Mouse (Mus musculus) forebrain, postnatal 0 days (tissue): ENCODE measurements around the gene Srsf7. TPM values are rescaled to one million over a fixed set of nuclear protein-coding genes. Genes with fewer than 3 reads are reported as not detected.
"Not testable (repeated sequence)": the region's sequence is repeated elsewhere in the genome, so short reads cannot be mapped to it uniquely, and the experiment has no call there.

Source experiments
- ATAC-seq: fragments of 200-750 bp; cut with Nextera tagmentation; 2 replicates; pipeline ENCODE4 v1.8.0; 2017; ENCODE audit warnings: mild to moderate bottlenecking, moderate library complexity
- DNase-seq: peaks from one replicate; pipeline ENCODE4 v3.0.0-alpha.2; 2015
- H3K27ac ChIP-seq: fragments of 300-500 bp; sonication (generic); 2 replicates; pipeline ENCODE4 v1.5.1; 2014; ENCODE audit warnings: low read depth, mild to moderate bottlenecking, antibody characterized with exemption, low read length, moderate library complexity, mixed read lengths
- H3K27me3 ChIP-seq: fragments of 300-500 bp; sonication (generic); 2 replicates; pipeline ENCODE4 v1.6.1; 2014; ENCODE audit warnings: mild to moderate bottlenecking, low read length, mixed read lengths; ENCODE audit not compliant: insufficient read depth
- H3K36me3 ChIP-seq: fragments of 300-500 bp; sonication (generic); 2 replicates; pipeline ENCODE4 v1.6.1; 2014; ENCODE audit warnings: mild to moderate bottlenecking, moderate library complexity; ENCODE audit not compliant: insufficient read depth
- H3K4me1 ChIP-seq: fragments of 300-500 bp; sonication (generic); 2 replicates; pipeline ENCODE4 v1.6.1; 2014; ENCODE audit warnings: antibody characterized with exemption; ENCODE audit not compliant: insufficient read depth
- H3K4me2 ChIP-seq: fragments of 300-500 bp; sonication (generic); 2 replicates; pipeline ENCODE4 v1.6.1; 2014; ENCODE audit warnings: low read depth, mild to moderate bottlenecking, moderate library complexity
- H3K4me3 ChIP-seq: fragments of 300-500 bp; sonication (generic); 2 replicates; pipeline ENCODE4 v1.5.1; 2014; ENCODE audit warnings: low read depth, low read length, mixed read lengths
- H3K9ac ChIP-seq: fragments of 300-500 bp; sonication (generic); 2 replicates; pipeline ENCODE4 v1.6.1; 2014; ENCODE audit warnings: mild to moderate bottlenecking
- H3K9me3 ChIP-seq: fragments of 300-500 bp; sonication (generic); 2 replicates; pipeline ENCODE4 v1.6.1; 2016; ENCODE audit warnings: low read length
- CTCF ChIP-seq: sonication (generic); IDR thresholded peaks from 2 replicates; pipeline ENCODE4 v1.5.1; 2016; ENCODE audit warnings: antibody characterized with exemption, control low read depth, low read depth
- WGBS: fragments of 180-500 bp; shearing (Covaris S2); extraction: QIAGEN DNeasy Blood & Tissue Kit; methylation state at CpG from one replicate; pipeline ENCODE4 v1.1.7; 2014; 5-methylcytosine and 5-hydroxymethylcytosine counted together
- polyA plus RNA-seq: library from polyadenylated mRNA; unstranded; fragments of >200 nt; fragmentation: Nextera tagmentation; extraction: Ambion mirVana; gene quantifications from 2 replicates; pipeline ENCODE4 v1.2.1, GENCODE M21; 2015
- total RNA-seq: library from RNA; depleted of rRNA; stranded (reverse); fragments of >200 nt; gene quantifications from 2 replicates; pipeline ENCODE4 v1.2.3, GENCODE M21; 2014

The Srsf7 gene
- total and polyA plus RNA-seq, 2 experiments from 2014 or later: 228 to 251 TPM

DNA sequence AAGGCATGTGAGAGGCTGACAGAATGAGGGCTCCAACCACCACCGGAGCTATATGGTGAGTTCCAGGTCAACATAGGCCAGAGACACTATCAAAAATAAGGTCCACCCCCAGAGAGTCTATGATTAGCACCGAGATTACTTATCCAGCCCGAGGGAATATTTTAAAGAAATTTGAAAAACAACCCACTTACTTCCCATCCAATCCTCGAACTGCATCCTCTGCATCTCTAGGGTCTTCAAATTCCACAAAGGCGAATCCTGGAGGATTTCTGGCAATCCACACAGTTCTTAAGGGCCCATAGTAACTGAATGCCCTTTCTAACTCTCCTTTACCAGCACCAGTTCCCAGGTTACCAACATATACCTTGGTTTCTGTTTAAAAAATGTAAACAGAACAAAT is 1.4 kb downstream of the Srsf7 start:
- Histone ChIP-seq H3K27me3 (no peaks in the 10 kb centered on the region), H3K27ac (peak overlapping the region; percentile 99; the same call in 1 of the 2 replicates), H3K36me3 (peaks cover 20% of the 10 kb centered on the region), H3K4me1 (peaks cover 3% of the 10 kb centered on the region; the same call in 1 of the 2 replicates), H3K4me3 (peak overlapping the region; percentile 88), H3K4me2 (peak overlapping the region; percentile 72), H3K9ac (peak overlapping the region; percentile 99), H3K9me3 (no peaks in the 10 kb centered on the region)
- DNase-seq (no peak), ATAC-seq (no peak)
- no peak for TF ChIP-seq CTCF
- 22% methylated on average over 5 of the region's 5 CpGs for WGBS

DNA sequence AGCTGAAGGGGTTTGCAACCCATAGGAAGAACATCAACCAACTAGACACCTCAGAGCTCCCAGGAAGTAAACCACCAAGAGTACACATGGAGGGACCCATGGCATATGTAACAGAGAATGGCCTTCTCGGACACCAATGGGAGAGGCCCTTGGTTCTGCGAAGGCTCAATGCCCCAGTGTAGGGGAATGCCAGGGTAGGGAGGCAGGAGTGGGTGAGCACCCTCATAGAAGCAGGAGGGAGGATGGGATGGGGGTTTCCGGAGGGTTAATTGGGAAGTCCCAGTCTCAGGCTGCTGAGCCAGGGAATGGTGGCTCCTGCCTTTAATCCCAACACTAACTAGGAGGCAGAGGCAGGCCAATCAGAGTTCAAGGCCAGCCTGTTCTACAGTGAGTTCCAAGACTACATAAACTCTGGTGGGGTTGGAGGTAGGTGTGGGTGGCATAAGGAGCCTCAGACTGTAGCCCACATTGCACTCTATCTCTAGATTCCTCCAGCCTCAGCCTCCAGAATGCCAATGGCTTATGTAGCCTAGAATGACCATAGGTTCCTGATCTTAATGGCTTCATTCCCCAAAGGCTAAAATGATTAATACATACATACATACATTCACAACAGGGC is 7.8 kb downstream of the Srsf7 start:
- DNase-seq: no peak
- Histone ChIP-seq H3K4me3 (no peak overlapping the region), H3K4me1 (no peaks in the 10 kb centered on the region), H3K9me3 (no peaks in the 10 kb centered on the region), H3K27me3 (no peaks in the 10 kb centered on the region), H3K4me2 (no peak overlapping the region), H3K36me3 (peaks cover 50% of the 10 kb centered on the region), H3K9ac (no peak overlapping the region), H3K27ac (no peak overlapping the region)
- TF ChIP-seq CTCF: no peak
- ATAC-seq: peak; percentile 51
- 89% methylated on average over 3 of the region's 3 CpGs for WGBS

DNA sequence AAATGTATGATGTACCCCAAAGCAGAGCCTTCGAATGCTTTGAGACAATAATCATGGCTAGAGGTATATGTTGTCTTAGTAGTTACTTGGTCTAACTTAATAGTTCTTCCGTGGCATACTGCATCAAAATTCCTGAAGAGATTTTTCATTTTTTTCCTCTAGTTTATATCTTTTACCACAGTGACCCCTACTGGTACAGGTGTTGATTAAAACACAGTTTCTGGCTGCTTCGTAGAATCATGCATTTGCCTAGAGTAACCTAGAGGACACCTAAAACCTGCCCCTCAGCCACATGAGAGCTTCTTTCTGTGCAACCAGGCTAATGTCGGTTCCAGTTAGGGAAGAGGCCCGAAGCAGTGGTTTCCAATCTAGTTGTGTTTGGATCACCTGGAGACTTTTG is 14.0 kb downstream of the Srsf7 start:
- no peak overlapping the region for H3K27ac ChIP-seq
- peak; percentile 69 for TF ChIP-seq CTCF
- peak; percentile 51; the same call in 1 of the 2 replicates for ATAC-seq
- no peak overlapping the region for H3K9ac ChIP-seq
- no peaks in the 10 kb centered on the region for H3K4me1 ChIP-seq
- H3K27me3 ChIP-seq: no peaks in the 10 kb centered on the region
- H3K4me2 ChIP-seq: no peak overlapping the region
- no peaks in the 10 kb centered on the region for H3K9me3 ChIP-seq
- H3K36me3 ChIP-seq: peaks cover 17% of the 10 kb centered on the region
- no peak overlapping the region for H3K4me3 ChIP-seq
- WGBS: 67% methylated on average over 5 of the region's 5 CpGs
- DNase-seq: peak; percentile 67

DNA sequence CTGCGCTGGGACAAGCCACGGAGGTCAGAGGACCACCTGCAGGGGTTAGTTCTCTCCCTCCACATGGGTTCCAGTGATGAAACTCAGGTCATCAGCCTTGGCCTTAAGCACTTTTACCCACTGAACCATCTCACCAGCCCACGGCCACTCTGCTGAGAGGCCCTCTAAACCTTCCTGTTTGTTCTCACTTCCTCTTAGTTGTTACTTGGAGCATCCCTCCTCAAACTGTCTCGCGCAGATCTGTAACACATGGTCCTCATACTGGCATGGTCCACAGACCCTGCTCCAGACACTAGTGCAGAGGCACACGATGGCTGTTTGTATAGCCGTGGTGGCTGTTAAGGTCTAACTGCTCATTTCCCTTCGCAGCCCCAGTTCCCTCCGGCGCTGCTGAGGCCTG is 23.5 kb downstream of the Srsf7 start:
- Histone ChIP-seq H3K36me3 (no peaks in the 10 kb centered on the region), H3K4me2 (no peak overlapping the region), H3K27me3 (no peaks in the 10 kb centered on the region), H3K9me3 (no peaks in the 10 kb centered on the region), H3K4me1 (no peaks in the 10 kb centered on the region), H3K4me3 (no peak overlapping the region), H3K27ac (no peak overlapping the region), H3K9ac (no peak overlapping the region)
- no peak for TF ChIP-seq CTCF
- 86% methylated on average over 10 of the region's 10 CpGs for WGBS
- ATAC-seq (no peak), DNase-seq (no peak)

- Histone ChIP-seq H3K9ac (no peak overlapping the region), H3K4me1 (no peaks in the 10 kb centered on the region; the same call in 1 of the 2 replicates), H3K4me2 (no peak overlapping the region), H3K4me3 (no peak overlapping the region), H3K27me3 (no peaks in the 10 kb centered on the region), H3K36me3 (no peaks in the 10 kb centered on the region), H3K9me3 (no peaks in the 10 kb centered on the region), H3K27ac (no peak overlapping the region)
- DNase-seq: no peak
- no peak for TF ChIP-seq CTCF
- ATAC-seq: no peak
Observed at GRCm38 (mm10) chr17:80180468-80180867, 26.6 kb downstream of the Srsf7 start.

DNA sequence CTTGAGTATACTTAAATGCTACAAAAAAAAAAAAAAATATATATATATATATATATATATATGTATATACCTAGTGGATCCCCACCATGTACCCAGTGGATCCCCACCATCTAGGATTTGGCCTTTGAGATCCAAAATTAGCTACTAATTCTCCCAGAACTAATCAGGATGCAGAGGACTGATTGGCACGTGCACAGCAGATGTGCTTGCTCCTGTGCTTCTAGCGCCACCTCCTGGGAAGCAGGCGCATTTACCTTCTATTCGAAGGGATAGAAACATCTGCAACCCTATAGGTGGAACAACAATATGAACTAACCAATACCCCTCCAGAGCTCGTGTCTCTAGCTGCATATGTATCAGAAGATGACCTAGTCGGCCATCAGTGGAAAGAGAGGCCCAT is 27.1 kb downstream of the Srsf7 start:
- peak; percentile 85 for DNase-seq
- no peak overlapping the region for H3K4me2 ChIP-seq
- no peaks in the 10 kb centered on the region for H3K9me3 ChIP-seq
- no peaks in the 10 kb centered on the region; the same call in 1 of the 2 replicates for H3K4me1 ChIP-seq
- TF ChIP-seq CTCF: peak; percentile 94
- H3K4me3 ChIP-seq: no peak overlapping the region
- WGBS: 0% methylated on average over 6 of the region's 6 CpGs
- ATAC-seq: peak; percentile 92
- H3K36me3 ChIP-seq: no peaks in the 10 kb centered on the region
- H3K9ac ChIP-seq: no peak overlapping the region
- H3K27me3 ChIP-seq: no peaks in the 10 kb centered on the region
- no peak overlapping the region for H3K27ac ChIP-seq

DNA sequence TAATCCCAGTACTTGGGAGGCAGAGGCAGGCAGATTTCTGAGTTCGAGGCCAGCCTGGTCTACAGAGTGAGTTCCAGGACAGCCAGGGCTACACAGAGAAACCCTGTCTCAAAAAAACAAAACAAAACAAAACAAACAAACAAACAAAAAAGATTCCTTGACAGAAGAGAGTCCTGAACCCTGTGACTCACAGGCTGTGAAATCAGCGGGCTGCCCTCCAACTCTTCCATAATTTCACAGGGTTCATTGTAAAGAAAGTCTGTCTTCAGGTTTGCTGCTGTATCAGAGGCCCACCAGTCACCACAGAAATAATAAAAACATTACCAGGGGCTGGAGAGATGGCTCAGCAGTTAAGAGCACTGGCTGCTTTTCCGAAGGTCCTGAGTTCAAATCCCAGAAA is 28.3 kb downstream of the Srsf7 start:
- DNase-seq, H3K27ac ChIP-seq, ATAC-seq: not testable (repeated sequence)

GRCm38 (mm10) chr17:80175966-80176365 is 31.1 kb downstream of the Srsf7 start:
- H3K9ac ChIP-seq: no peak overlapping the region
- H3K4me3 ChIP-seq: no peak overlapping the region
- H3K4me2 ChIP-seq: no peak overlapping the region
- no peaks in the 10 kb centered on the region for H3K36me3 ChIP-seq
- 92% methylated on average over 3 of the region's 3 CpGs for WGBS
- DNase-seq (no peak), ATAC-seq (no peak)
- no peaks in the 10 kb centered on the region for H3K27me3 ChIP-seq
- H3K27ac ChIP-seq: no peak overlapping the region
- no peaks in the 10 kb centered on the region for H3K9me3 ChIP-seq
- no peaks in the 10 kb centered on the region; the same call in 1 of the 2 replicates for H3K4me1 ChIP-seq
- TF ChIP-seq CTCF: no peak

More for the DNA sequence above, 28.3 kb downstream of the Srsf7 start:
- 94% methylated on average over 3 of the region's 3 CpGs for WGBS
- H3K27me3 ChIP-seq, H3K9ac ChIP-seq, H3K4me2 ChIP-seq, H3K4me3 ChIP-seq, H3K36me3 ChIP-seq, H3K9me3 ChIP-seq, H3K4me1 ChIP-seq: not testable (repeated sequence)
